Mouse (Mus musculus) hindbrain, embryonic 14.5 days (tissue): ENCODE results near the gene Lrch1. TPM values are rescaled to one million over a fixed set of nuclear protein-coding genes. Genes with fewer than 3 reads are reported as not detected.

Experiments
- ATAC-seq: fragments of 200-750 bp; cut with Nextera tagmentation; 2 replicates; pipeline ENCODE4 v1.8.0; 2017; ENCODE audit warnings: moderate number of reproducible peaks, mild to moderate bottlenecking, moderate TSS enrichment, moderate library complexity; ENCODE audit not compliant: low FRiP score
- DNase-seq: peaks from one replicate; pipeline ENCODE4 v3.0.0-alpha.2; 2015; ENCODE audit warnings: low spot score
- H3K27ac ChIP-seq: fragments of 300-500 bp; sonication (generic); 2 replicates; pipeline ENCODE4 v1.5.1; 2014; ENCODE audit warnings: mild to moderate bottlenecking, moderate library complexity
- H3K27me3 ChIP-seq: fragments of 300-500 bp; sonication (generic); 2 replicates; pipeline ENCODE4 v1.6.1; 2014; ENCODE audit warnings: mild to moderate bottlenecking, low read length, mixed read lengths; ENCODE audit not compliant: control insufficient read depth, insufficient read depth
- H3K36me3 ChIP-seq: fragments of 300-500 bp; sonication (generic); replicated peaks from 2 replicates; pipeline ENCODE4 v1.6.1; 2014; ENCODE audit not compliant: control insufficient read depth, insufficient read depth
- H3K4me1 ChIP-seq: fragments of 300-500 bp; sonication (generic); replicated peaks from 2 replicates; pipeline ENCODE4 v1.6.1; 2014; ENCODE audit warnings: antibody characterized with exemption, low read length, mixed read lengths; ENCODE audit not compliant: control insufficient read depth, insufficient read depth
- H3K4me2 ChIP-seq: fragments of 300-500 bp; sonication (generic); replicated peaks from 2 replicates; pipeline ENCODE4 v1.6.1; 2014; ENCODE audit warnings: mild to moderate bottlenecking, moderate library complexity
- H3K4me3 ChIP-seq: fragments of 300-500 bp; sonication (generic); replicated peaks from 2 replicates; pipeline ENCODE4 v1.5.1; 2014; ENCODE audit warnings: mild to moderate bottlenecking, low read length
- H3K9ac ChIP-seq: fragments of 300-500 bp; sonication (generic); 2 replicates; pipeline ENCODE4 v1.6.1; 2014
- H3K9me3 ChIP-seq: fragments of 300-500 bp; sonication (generic); 2 replicates; pipeline ENCODE4 v1.6.1; 2016; ENCODE audit warnings: low read length; ENCODE audit not compliant: control insufficient read depth
- WGBS: fragments of 180-500 bp; shearing (Covaris S2); extraction: QIAGEN DNeasy Blood & Tissue Kit; methylation state at CpG from one replicate; pipeline ENCODE4 v1.1.7; 2014; 5-methylcytosine and 5-hydroxymethylcytosine counted together
- polyA plus RNA-seq: library from polyadenylated mRNA; unstranded; fragments of >200 nt; fragmentation: Nextera tagmentation; extraction: Ambion mirVana; gene quantifications from 2 replicates; pipeline ENCODE4 v1.2.1, GENCODE M21; 2014

Gene Lrch1
- polyA plus RNA-seq, 1 experiment from 2014 or later, result 22.0 TPM

- H3K27ac ChIP-seq, result no peak overlapping the region
- H3K4me2 ChIP-seq, result no peak overlapping the region
- H3K4me1 ChIP-seq, result no peaks in the 10 kb centered on the region
- H3K9me3 ChIP-seq, result no peaks in the 10 kb centered on the region
- no peak overlapping the region for H3K9ac ChIP-seq
- H3K27me3 ChIP-seq, result no peaks in the 10 kb centered on the region
- ATAC-seq (no peak), DNase-seq (no peak)
- no peak overlapping the region for H3K4me3 ChIP-seq
- no peaks in the 10 kb centered on the region for H3K36me3 ChIP-seq
- 82% methylated on average over 1 of the region's 1 CpGs for WGBS
Observed at GRCm38 (mm10) chr14:74956234-74956633, 8.6 kb upstream of the Lrch1 start.

GRCm38 (mm10) chr14:74948426-74949240 lies 957 bp upstream of the Lrch1 start:
- Histone ChIP-seq H3K9ac (no peak overlapping the region), H3K4me2 (peak overlapping the region; percentile 76)

GRCm38 (mm10) chr14:74948014-74948396 lies 329 bp upstream of the Lrch1 start:
- Histone ChIP-seq H3K36me3 (no peaks in the 10 kb centered on the region), H3K4me1 (peaks cover 21% of the 10 kb centered on the region), H3K27me3 (no peaks in the 10 kb centered on the region), H3K9ac (peak overlapping the region; percentile 88), H3K9me3 (no peaks in the 10 kb centered on the region), H3K27ac (peak overlapping the region; percentile 91), H3K4me2 (peak overlapping the region; percentile 76), H3K4me3 (peak overlapping the region; percentile 70)
- 26% methylated on average over 13 of the region's 13 CpGs for whole genome bisulfite sequencing
- DNase-seq, result no peak
- peak; percentile 21; the same call in 1 of the 2 replicates for ATAC-seq

More at GRCm38 (mm10) chr14:74948426-74949240, 957 bp upstream of the Lrch1 start:
- DNase-seq, result peak; percentile 72
- H3K4me3 ChIP-seq, result 0 out of 2 replicates have a peak overlapping the region, but pooled peaks have one; percentile 70
- no peaks in the 10 kb centered on the region for H3K27me3 ChIP-seq
- ATAC-seq, result no peak
- 51% methylated on average over 14 of the region's 14 CpGs for WGBS
- peaks cover 21% of the 10 kb centered on the region for H3K4me1 ChIP-seq
- peak overlapping the region; percentile 91 for H3K27ac ChIP-seq
- H3K36me3 ChIP-seq, result no peaks in the 10 kb centered on the region
- H3K9me3 ChIP-seq, result no peaks in the 10 kb centered on the region

- Histone ChIP-seq H3K27ac (peak overlapping the region; percentile 91), H3K4me2 (peak overlapping the region; percentile 76), H3K4me1 (peaks cover 21% of the 10 kb centered on the region), H3K9ac (peak overlapping the region; percentile 88), H3K36me3 (no peaks in the 10 kb centered on the region), H3K9me3 (no peaks in the 10 kb centered on the region), H3K4me3 (peak overlapping the region; percentile 70), H3K27me3 (no peaks in the 10 kb centered on the region)
- peak; percentile 69 for DNase-seq
- WGBS, result under 1% methylated on average over 56 of the region's 56 CpGs
- peak; percentile 83 for ATAC-seq
Observed at GRCm38 (mm10) chr14:74946751-74947375, 813 bp downstream of the Lrch1 start.

GRCm38 (mm10) chr14:74946321-74946750 lies 1.3 kb downstream of the Lrch1 start:
- Histone ChIP-seq H3K9ac (peak overlapping the region; percentile 88), H3K4me3 (peak overlapping the region; percentile 70), H3K27ac (peak overlapping the region; percentile 91; the same call in 1 of the 2 replicates), H3K9me3 (no peaks in the 10 kb centered on the region), H3K4me2 (peak overlapping the region; percentile 76), H3K27me3 (no peaks in the 10 kb centered on the region), H3K36me3 (no peaks in the 10 kb centered on the region), H3K4me1 (peaks cover 21% of the 10 kb centered on the region)
- DNase-seq (peak; percentile 41), ATAC-seq (peak; percentile 10; the same call in 1 of the 2 replicates)
- WGBS, result 3% methylated on average over 13 of the region's 13 CpGs

- Histone ChIP-seq H3K27ac (no peak overlapping the region), H3K4me2 (peak overlapping the region; percentile 76), H3K4me3 (peak overlapping the region; percentile 70), H3K4me1 (peaks cover 21% of the 10 kb centered on the region), H3K9me3 (no peaks in the 10 kb centered on the region), H3K9ac (peak overlapping the region; percentile 88), H3K36me3 (no peaks in the 10 kb centered on the region), H3K27me3 (no peaks in the 10 kb centered on the region)
- 83% methylated on average over 11 of the region's 11 CpGs for WGBS
- ATAC-seq, result no peak
- DNase-seq, result no peak
Observed at GRCm38 (mm10) chr14:74945266-74946215, 2.1 kb downstream of the Lrch1 start.

- H3K36me3 ChIP-seq, result no peaks in the 10 kb centered on the region
- H3K9me3 ChIP-seq, result no peaks in the 10 kb centered on the region
- 94% methylated on average over 7 of the region's 7 CpGs for WGBS
- no peak overlapping the region for H3K4me3 ChIP-seq
- ATAC-seq (no peak), DNase-seq (no peak)
- no peak overlapping the region for H3K27ac ChIP-seq
- no peak overlapping the region for H3K9ac ChIP-seq
- H3K4me1 ChIP-seq, result peaks cover 21% of the 10 kb centered on the region
- no peak overlapping the region for H3K4me2 ChIP-seq
- H3K27me3 ChIP-seq, result no peaks in the 10 kb centered on the region
Observed at GRCm38 (mm10) chr14:74944128-74944755, 3.4 kb downstream of the Lrch1 start.

GRCm38 (mm10) chr14:74943581-74944117 lies 4.0 kb downstream of the Lrch1 start:
- no peak for ATAC-seq
- H3K4me3 ChIP-seq, result no peak overlapping the region
- H3K9ac ChIP-seq, result no peak overlapping the region
- no peak overlapping the region for H3K4me2 ChIP-seq
- H3K9me3 ChIP-seq, result no peaks in the 10 kb centered on the region
- peaks cover 21% of the 10 kb centered on the region for H3K4me1 ChIP-seq
- DNase-seq, result no peak
- H3K27me3 ChIP-seq, result no peaks in the 10 kb centered on the region
- WGBS, result 93% methylated on average over 6 of the region's 6 CpGs
- no peak overlapping the region for H3K27ac ChIP-seq
- no peaks in the 10 kb centered on the region for H3K36me3 ChIP-seq
